Mouse (Mus musculus) spleen, adult 2 months (tissue): ENCODE data around the gene Gm37240.

Experiments used
- CTCF ChIP-seq: fragments of 200-500 bp; IDR thresholded peaks from 2 replicates; pipeline ENCODE4 v1.5.1; 2011; ENCODE audit warnings: mild to moderate bottlenecking, inconsistent platforms; ENCODE audit not compliant: insufficient read depth, insufficient read length, insufficient replicate concordance; ENCODE audit errors: extremely low read depth
- POLR2A ChIP-seq: fragments of 200-500 bp; IDR thresholded peaks from 2 replicates; pipeline ENCODE4 v1.6.1; 2011; ENCODE audit warnings: low read depth, low read length, inconsistent platforms

DNA sequence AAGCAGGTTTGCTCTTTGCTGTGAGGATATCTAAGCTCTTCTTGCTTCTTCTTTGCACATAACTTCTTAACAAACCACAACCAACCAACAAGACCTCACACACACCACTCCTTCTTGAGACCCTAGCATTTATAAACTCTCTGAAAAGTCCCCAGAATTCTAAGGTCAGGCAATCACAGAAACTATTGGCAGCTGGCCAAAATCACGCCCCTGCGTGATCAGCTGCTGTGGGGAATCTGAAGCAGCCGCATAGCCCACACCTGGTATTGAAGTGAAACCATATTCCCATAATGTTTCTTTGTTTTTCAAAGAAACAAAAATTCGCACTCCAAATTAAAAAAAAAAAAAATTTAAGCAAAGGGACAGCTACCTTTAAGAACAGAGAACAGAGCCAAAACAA, 141.2 kb downstream of the Gm37240 start:
- TF ChIP-seq CTCF (no peak), POLR2A (no peak)
